Mouse (Mus musculus): ENCODE results near the gene 2300009A05Rik.

Gene 2300009A05Rik

GRCm38 (mm10) chr9:63398611-63399462, at the start of gene 2300009A05Rik:
Gene 2300009A05Rik, minus strand, starts transcription at chr9:63399246.
- peak; percentile 93 to 96 for DNase-seq (ENCODE audit: low spot score in 2 of 2)

- no peak for DNase-seq (ENCODE audit: low spot score in 2 of 2)
Measured at GRCm38 (mm10) chr9:63443695-63444094, 44.6 kb upstream of the 2300009A05Rik start.

- DNase-seq (ENCODE audit: low spot score in 2 of 2), result no peak
Measured at GRCm38 (mm10) chr9:63430652-63431051, 31.6 kb upstream of the 2300009A05Rik start.

GRCm38 (mm10) chr9:63421096-63421736, 22.2 kb upstream of the 2300009A05Rik start:
- DNase-seq (ENCODE audit: low spot score in 2 of 2), result no peak

GRCm38 (mm10) chr9:63420396-63420795, 21.4 kb upstream of the 2300009A05Rik start:
- DNase-seq (ENCODE audit: low spot score in 2 of 2), result no peak

GRCm38 (mm10) chr9:63400176-63400575, 1.1 kb upstream of the 2300009A05Rik start:
- no peak for DNase-seq (ENCODE audit: low spot score in 2 of 2)

GRCm38 (mm10) chr9:63399463-63399815, 393 bp upstream of the 2300009A05Rik start:
- DNase-seq (ENCODE audit: low spot score in 2 of 2), result no peak

GRCm38 (mm10) chr9:63395612-63396011, 3.4 kb downstream of the 2300009A05Rik start:
- no peak for DNase-seq (ENCODE audit: low spot score in 2 of 2)

- no peak for DNase-seq (ENCODE audit: low spot score in 2 of 2)
Measured at GRCm38 (mm10) chr9:63391307-63391706, 7.7 kb downstream of the 2300009A05Rik start.

- no peak for DNase-seq (ENCODE audit: low spot score in 2 of 2)
Measured at GRCm38 (mm10) chr9:63382761-63383160, 16.3 kb downstream of the 2300009A05Rik start.

- DNase-seq (ENCODE audit: low spot score in 2 of 2), result no peak
Measured at GRCm38 (mm10) chr9:63380326-63380725, 18.7 kb downstream of the 2300009A05Rik start.

- DNase-seq (ENCODE audit: low spot score in 2 of 2), result no peak
Measured at GRCm38 (mm10) chr9:63378174-63378573, 20.9 kb downstream of the 2300009A05Rik start.

- DNase-seq (ENCODE audit: low spot score in 2 of 2), result peak; percentile 87 to 91
Measured at GRCm38 (mm10) chr9:63377270-63378142, 21.5 kb downstream of the 2300009A05Rik start, which contains the start of gene Map2k5. Gene Map2k5, minus strand, starts transcription at chr9:63377902.

GRCm38 (mm10) chr9:63373315-63373714, 25.7 kb downstream of the 2300009A05Rik start:
- no peak for DNase-seq (ENCODE audit: low spot score in 2 of 2)

- DNase-seq (ENCODE audit: low spot score in 2 of 2), result no peak
Measured at GRCm38 (mm10) chr9:63372541-63372940, 26.5 kb downstream of the 2300009A05Rik start.

GRCm38 (mm10) chr9:63360410-63360809, 38.6 kb downstream of the 2300009A05Rik start:
- DNase-seq (ENCODE audit: low spot score in 2 of 2), result no peak

- DNase-seq (ENCODE audit: low spot score in 2 of 2), result no peak
Measured at GRCm38 (mm10) chr9:63359016-63359415, 40.0 kb downstream of the 2300009A05Rik start.

GRCm38 (mm10) chr9:63356721-63357120, 42.3 kb downstream of the 2300009A05Rik start:
- no peak for DNase-seq (ENCODE audit: low spot score in 2 of 2)

- DNase-seq (ENCODE audit: low spot score in 2 of 2), result no peak
Measured at GRCm38 (mm10) chr9:63356278-63356677, 42.8 kb downstream of the 2300009A05Rik start.

- no peak for DNase-seq (ENCODE audit: low spot score in 2 of 2)
Measured at GRCm38 (mm10) chr9:63354168-63354567, 44.9 kb downstream of the 2300009A05Rik start.

GRCm38 (mm10) chr9:63350030-63350429, 49.0 kb downstream of the 2300009A05Rik start:
- DNase-seq (ENCODE audit: low spot score in 2 of 2), result no peak

GRCm38 (mm10) chr9:63349241-63349640, 49.8 kb downstream of the 2300009A05Rik start:
- DNase-seq (ENCODE audit: low spot score in 2 of 2), result no peak

All from spleen, postnatal 10 days (tissue).